Mouse (Mus musculus) liver, embryonic 15.5 days (tissue): ENCODE data around the gene Nudt1. TPM values are rescaled to one million over a fixed set of nuclear protein-coding genes. Genes with fewer than 3 reads are reported as not detected.

Source experiments
- ATAC-seq: fragments of 200-750 bp; cut with Nextera tagmentation; 2 replicates; pipeline ENCODE4 v1.8.0; 2017; ENCODE audit warnings: moderate number of reproducible peaks, mild to moderate bottlenecking, moderate library complexity; ENCODE audit not compliant: insufficient read depth
- H3K27ac ChIP-seq: fragments of 300-500 bp; sonication (generic); replicated peaks from 2 replicates; pipeline ENCODE4 v1.5.1; 2015; ENCODE audit warnings: mild to moderate bottlenecking, inconsistent platforms
- H3K27me3 ChIP-seq: fragments of 300-500 bp; sonication (generic); 2 replicates; pipeline ENCODE4 v1.6.1; 2015; ENCODE audit warnings: mild to moderate bottlenecking, inconsistent platforms
- H3K36me3 ChIP-seq: fragments of 300-500 bp; sonication (generic); replicated peaks from 2 replicates; pipeline ENCODE4 v1.6.1; 2015; ENCODE audit warnings: moderate library complexity, mild to moderate bottlenecking, inconsistent platforms
- H3K4me1 ChIP-seq: fragments of 300-500 bp; sonication (generic); replicated peaks from 2 replicates; pipeline ENCODE4 v1.6.1; 2015; ENCODE audit warnings: inconsistent platforms
- H3K4me2 ChIP-seq: fragments of 300-500 bp; sonication (generic); 2 replicates; pipeline ENCODE4 v1.6.1; 2015; ENCODE audit warnings: moderate library complexity, mild to moderate bottlenecking, inconsistent platforms
- H3K4me3 ChIP-seq: fragments of 300-500 bp; sonication (generic); replicated peaks from 2 replicates; pipeline ENCODE4 v1.5.1; 2015; ENCODE audit warnings: mild to moderate bottlenecking, inconsistent platforms
- H3K9ac ChIP-seq: fragments of 300-500 bp; sonication (generic); 2 replicates; pipeline ENCODE4 v1.6.1; 2015; ENCODE audit warnings: moderate library complexity, mild to moderate bottlenecking, inconsistent platforms
- H3K9me3 ChIP-seq: fragments of 300-500 bp; sonication (generic); replicated peaks from 2 replicates; pipeline ENCODE4 v1.6.1; 2016; ENCODE audit warnings: inconsistent platforms
- WGBS: fragments of 180-500 bp; shearing (Covaris S2); methylation state at CpG from one replicate; pipeline ENCODE4 v1.1.7; 2015; ENCODE audit warnings: mixed read lengths; ENCODE audit not compliant: insufficient replicate concordance; 5-methylcytosine and 5-hydroxymethylcytosine counted together
- polyA plus RNA-seq: library from polyadenylated mRNA; unstranded; fragments of >200 nt; fragmentation: Nextera tagmentation; extraction: Ambion mirVana; gene quantifications from 2 replicates; pipeline ENCODE4 v1.2.1, GENCODE M21; 2015

The Nudt1 gene
- polyA plus RNA-seq, 1 experiment from 2014 or later = 22.8 TPM

- H3K4me1 ChIP-seq = no peaks in the 10 kb centered on the region
- H3K9ac ChIP-seq = no peak overlapping the region
- no peaks in the 10 kb centered on the region for H3K9me3 ChIP-seq
- H3K36me3 ChIP-seq = peaks cover 92% of the 10 kb centered on the region
- H3K4me2 ChIP-seq = no peak overlapping the region
- H3K4me3 ChIP-seq = no peak overlapping the region
- H3K27me3 ChIP-seq = no peaks in the 10 kb centered on the region
- no peak overlapping the region for H3K27ac ChIP-seq
- 88% methylated on average over 14 of the region's 14 CpGs for WGBS
- ATAC-seq = no peak
These were observed 13.9 kb upstream of the Nudt1 start for GRCm38 (mm10) chr5:140307602-140308001.

- 75% methylated on average over 3 of the region's 3 CpGs for WGBS
- Histone ChIP-seq H3K36me3 (peaks cover 33% of the 10 kb centered on the region), H3K4me2 (no peak overlapping the region), H3K4me3 (no peak overlapping the region), H3K9me3 (no peaks in the 10 kb centered on the region), H3K9ac (no peak overlapping the region), H3K27ac (no peak overlapping the region), H3K4me1 (peaks cover 27% of the 10 kb centered on the region), H3K27me3 (no peaks in the 10 kb centered on the region)
- ATAC-seq = no peak
These were observed 4.7 kb upstream of the Nudt1 start for GRCm38 (mm10) chr5:140316716-140317115.

- 0 out of 2 replicates have a peak, but pooled peaks cover 9% of the 10 kb centered on the region for H3K36me3 ChIP-seq
- H3K4me1 ChIP-seq = peaks cover 52% of the 10 kb centered on the region
- peak; percentile 24 for ATAC-seq
- no peaks in the 10 kb centered on the region for H3K9me3 ChIP-seq
- under 1% methylated on average over 17 of the region's 17 CpGs for whole genome bisulfite sequencing
- H3K27me3 ChIP-seq = no peaks in the 10 kb centered on the region
- H3K27ac ChIP-seq = peak overlapping the region; percentile 88
- peak overlapping the region; percentile 97 for H3K9ac ChIP-seq
- H3K4me3 ChIP-seq = peak overlapping the region; percentile 91
- H3K4me2 ChIP-seq = peak overlapping the region; percentile 85
These were observed 510 bp downstream of the Nudt1 start for GRCm38 (mm10) chr5:140321756-140322575.

- 47% methylated on average over 5 of the region's 5 CpGs for WGBS
- Histone ChIP-seq H3K4me3 (no peak overlapping the region), H3K36me3 (peaks cover 22% of the 10 kb centered on the region), H3K27me3 (no peaks in the 10 kb centered on the region), H3K4me1 (peaks cover 44% of the 10 kb centered on the region), H3K27ac (peak overlapping the region; percentile 38; the same call in 1 of the 2 replicates), H3K9me3 (no peaks in the 10 kb centered on the region), H3K4me2 (peak overlapping the region; percentile 28), H3K9ac (no peak overlapping the region)
- no peak for ATAC-seq
These were observed 2.6 kb downstream of the Nudt1 start for GRCm38 (mm10) chr5:140324058-140324457.

GRCm38 (mm10) chr5:140331615-140332512, 10.4 kb downstream of the Nudt1 start, which contains the start of gene Mrm2:
Gene Mrm2, minus strand, starts transcription at chr5:140331898.
- peaks cover 25% of the 10 kb centered on the region for H3K4me1 ChIP-seq
- no peaks in the 10 kb centered on the region for H3K27me3 ChIP-seq
- ATAC-seq = peak; percentile 83
- H3K4me3 ChIP-seq = peak within 1 kb of the TSS; percentile 73
- under 1% methylated on average over 39 of the region's 39 CpGs for WGBS
- peak within 1 kb of the TSS; percentile 89 for H3K4me2 ChIP-seq
- peak within 1 kb of the TSS; percentile 86 for H3K27ac ChIP-seq
- peaks cover 17% of the 10 kb centered on the region for H3K36me3 ChIP-seq
- no peaks in the 10 kb centered on the region for H3K9me3 ChIP-seq
- peak within 1 kb of the TSS; percentile 69 for H3K9ac ChIP-seq

GRCm38 (mm10) chr5:140332519-140332918, 11.1 kb downstream of the Nudt1 start:
- Histone ChIP-seq H3K9ac (peak overlapping the region; percentile 69; the same call in 1 of the 2 replicates), H3K4me1 (peaks cover 25% of the 10 kb centered on the region), H3K27me3 (no peaks in the 10 kb centered on the region), H3K9me3 (no peaks in the 10 kb centered on the region), H3K4me3 (peak overlapping the region; percentile 73; the same call in 1 of the 2 replicates), H3K36me3 (peaks cover 15% of the 10 kb centered on the region), H3K4me2 (peak overlapping the region; percentile 89), H3K27ac (peak overlapping the region; percentile 86; the same call in 1 of the 2 replicates)
- 35% methylated on average over 4 of the region's 4 CpGs for WGBS
- peak; percentile 47; the same call in 1 of the 2 replicates for ATAC-seq

- no peak overlapping the region for H3K9ac ChIP-seq
- peaks cover 25% of the 10 kb centered on the region for H3K4me1 ChIP-seq
- H3K27ac ChIP-seq = no peak overlapping the region
- no peaks in the 10 kb centered on the region for H3K27me3 ChIP-seq
- H3K36me3 ChIP-seq = peaks cover 16% of the 10 kb centered on the region
- no peak overlapping the region for H3K4me2 ChIP-seq
- no peaks in the 10 kb centered on the region for H3K9me3 ChIP-seq
- ATAC-seq = no peak
- no peak overlapping the region for H3K4me3 ChIP-seq
- WGBS = 15% methylated on average over 2 of the region's 2 CpGs
These were observed 12.2 kb downstream of the Nudt1 start for GRCm38 (mm10) chr5:140333631-140334030.

GRCm38 (mm10) chr5:140336680-140337079, 15.2 kb downstream of the Nudt1 start:
- H3K4me1 ChIP-seq = peaks cover 12% of the 10 kb centered on the region
- ATAC-seq = no peak
- no peaks in the 10 kb centered on the region for H3K27me3 ChIP-seq
- no peak overlapping the region for H3K27ac ChIP-seq
- 52% methylated on average over 1 of the region's 1 CpGs for WGBS
- no peak overlapping the region for H3K4me2 ChIP-seq
- no peak overlapping the region for H3K9ac ChIP-seq
- H3K9me3 ChIP-seq = no peaks in the 10 kb centered on the region
- H3K36me3 ChIP-seq = peaks cover 38% of the 10 kb centered on the region
- no peak overlapping the region for H3K4me3 ChIP-seq

- Histone ChIP-seq H3K9me3 (no peaks in the 10 kb centered on the region), H3K27me3 (no peaks in the 10 kb centered on the region), H3K4me2 (no peak overlapping the region), H3K27ac (no peak overlapping the region), H3K4me3 (no peak overlapping the region), H3K36me3 (peaks cover 42% of the 10 kb centered on the region), H3K4me1 (no peaks in the 10 kb centered on the region), H3K9ac (no peak overlapping the region)
- 82% methylated on average over 4 of the region's 4 CpGs for WGBS
- ATAC-seq = no peak
These were observed 17.3 kb downstream of the Nudt1 start for GRCm38 (mm10) chr5:140338779-140339178.

- Histone ChIP-seq H3K36me3 (peaks cover 46% of the 10 kb centered on the region), H3K4me3 (no peak overlapping the region), H3K4me2 (no peak overlapping the region), H3K4me1 (no peaks in the 10 kb centered on the region), H3K9me3 (no peaks in the 10 kb centered on the region), H3K27me3 (no peaks in the 10 kb centered on the region), H3K27ac (no peak overlapping the region), H3K9ac (no peak overlapping the region)
- no peak for ATAC-seq
- 63% methylated on average over 3 of the region's 3 CpGs for WGBS
These were observed 18.4 kb downstream of the Nudt1 start for GRCm38 (mm10) chr5:140339836-140340235.

GRCm38 (mm10) chr5:140342880-140343279, 21.4 kb downstream of the Nudt1 start:
- H3K27ac ChIP-seq = no peak overlapping the region
- H3K4me2 ChIP-seq = no peak overlapping the region
- H3K4me3 ChIP-seq = no peak overlapping the region
- ATAC-seq = no peak
- no peak overlapping the region for H3K9ac ChIP-seq
- H3K4me1 ChIP-seq = no peaks in the 10 kb centered on the region
- H3K27me3 ChIP-seq = no peaks in the 10 kb centered on the region
- H3K9me3 ChIP-seq = no peaks in the 10 kb centered on the region
- H3K36me3 ChIP-seq = peaks cover 58% of the 10 kb centered on the region
- 71% methylated on average over 4 of the region's 4 CpGs for WGBS
